ENCODE assay signal across 12 mouse cellular contexts in the genomic region with DNA sequence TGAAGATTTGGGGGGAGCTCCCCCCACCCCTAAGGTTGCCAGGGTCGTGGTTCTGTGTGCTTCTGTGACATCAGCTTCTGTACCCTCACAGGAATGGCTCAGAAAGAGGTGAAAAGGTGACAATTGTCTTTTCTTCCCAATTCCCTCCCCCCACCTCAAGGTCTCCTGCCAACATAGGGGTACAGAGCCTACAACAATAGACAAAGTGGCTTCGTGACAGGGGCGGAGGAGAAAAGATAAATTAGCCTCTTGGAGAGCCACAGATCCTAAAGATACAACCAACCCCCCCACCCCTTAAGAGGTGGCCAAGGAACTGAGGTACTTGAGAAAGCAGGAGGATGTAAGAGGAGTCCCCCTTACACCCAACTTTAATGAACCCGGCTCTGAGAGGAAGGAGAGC. TPM values are rescaled to one million over a fixed set of nuclear protein-coding genes. Genes with fewer than 3 reads are reported as not detected.
DNase-seq lines count a peak whose midpoint lies in the region; ATAC-seq lines count a peak whose summit lies in the region.
"Had no signal": no experiment of that assay in that cellular context is flagged by ENCODE, and none has a peak within 500 bp of the region (broad histone marks: within the 10 kb centered on the region; RNA-seq: fewer than 3 reads in every experiment).

No protein-coding gene starts in this region.

- no peaks in the 10 kb centered on the region for H3K27me3 ChIP-seq in heart, embryonic 14.5 days (ENCODE audit: control insufficient read depth, insufficient read depth, low read length)
- 0 out of 2 replicates have a peak, but pooled peaks cover 3% of the 10 kb centered on the region for H3K27me3 ChIP-seq in embryonic facial prominence, embryonic 12.5 days
- peaks cover 60% of the 10 kb centered on the region for H3K27me3 ChIP-seq in hindbrain, embryonic 10.5 days (ENCODE audit: insufficient read depth, poor library complexity, severe bottlenecking)
- peaks cover 27% of the 10 kb centered on the region for H3K27me3 ChIP-seq in midbrain, embryonic 12.5 days

- peak overlapping the region; percentile 4 to 37; a peak in 3 of 4 replicates for H3K27ac ChIP-seq in heart, embryonic 14.5 days (replicated peaks in 1 of 2; ENCODE audit: control insufficient read depth in 1 of 2, insufficient read depth in 1 of 2, low read depth in 2 of 2, low read length in 2 of 2)
- peak overlapping the region; percentile 100 for H3K27ac ChIP-seq in embryonic facial prominence, embryonic 12.5 days
- H3K27ac ChIP-seq in hindbrain, embryonic 10.5 days = peak overlapping the region; percentile 99
- peak overlapping the region; percentile 25 for H3K27ac ChIP-seq in midbrain, embryonic 12.5 days (replicated peaks)

- peak overlapping the region; percentile 97 for H3K9ac ChIP-seq in heart, embryonic 14.5 days (ENCODE audit: low read length)
- peak overlapping the region; percentile 100 for H3K9ac ChIP-seq in embryonic facial prominence, embryonic 12.5 days
- H3K9ac ChIP-seq in midbrain, embryonic 12.5 days (replicated peaks) = peak overlapping the region; percentile 31

- DNase-seq in heart, postnatal 36 days = no peak
- no peak for DNase-seq in hindbrain, embryonic 10.5 days (ENCODE audit: low spot score)
- DNase-seq in testis, postnatal 10 days (ENCODE audit: low spot score) = no peak
- no peak for DNase-seq in T-cell, adult 2 months (ENCODE audit: low spot score)
- no peak for DNase-seq in urinary bladder, adult 2 months (ENCODE audit: low spot score)
- DNase-seq: retina, postnatal 1 day; thymus, postnatal 4 days had no signal

- peaks cover 3% of the 10 kb centered on the region; the same call in 1 of the 2 replicates for H3K36me3 ChIP-seq in heart, embryonic 14.5 days (ENCODE audit: control insufficient read depth, insufficient read depth, low read length)
- H3K36me3 ChIP-seq in embryonic facial prominence, embryonic 12.5 days = peaks cover 7% of the 10 kb centered on the region; the same call in 1 of the 2 replicates
- peaks cover 5% of the 10 kb centered on the region; the same call in 1 of the 2 replicates for H3K36me3 ChIP-seq in hindbrain, embryonic 10.5 days
- H3K36me3 ChIP-seq in midbrain, embryonic 12.5 days = no peaks in the 10 kb centered on the region

- peak overlapping the region in 1 of 2 experiments; percentile 88; a peak in 2 of 4 replicates for H3K4me3 ChIP-seq in heart, embryonic 14.5 days (ENCODE audit: control insufficient read depth in 1 of 2, insufficient read depth in 1 of 2, low read depth in 1 of 2, low read length in 2 of 2)
- H3K4me3 ChIP-seq in embryonic facial prominence, embryonic 12.5 days = peak overlapping the region; percentile 96
- peak overlapping the region; percentile 79 for H3K4me3 ChIP-seq in hindbrain, embryonic 10.5 days
- H3K4me3 ChIP-seq in midbrain, embryonic 12.5 days = peak overlapping the region; percentile 88

- intact Hi-C loops in heart, postnatal 36 days (cut with DNase I) = no loop called here

- peak overlapping the region; percentile 84 for H3K4me2 ChIP-seq in heart, embryonic 14.5 days (ENCODE audit: low read length)
- peak overlapping the region; percentile 79 for H3K4me2 ChIP-seq in embryonic facial prominence, embryonic 12.5 days (replicated peaks)
- peak overlapping the region; percentile 86 for H3K4me2 ChIP-seq in midbrain, embryonic 12.5 days (replicated peaks)

- 48% methylated on average over 4 of the region's 4 CpGs for WGBS in heart, embryonic 14.5 days
- WGBS in embryonic facial prominence, embryonic 12.5 days = 10% methylated on average over 4 of the region's 4 CpGs
- WGBS in hindbrain, embryonic 10.5 days = 8% methylated on average over 4 of the region's 4 CpGs
- WGBS in midbrain, embryonic 12.5 days = 17% methylated on average over 4 of the region's 4 CpGs

- H3K4me1 ChIP-seq in heart, embryonic 14.5 days (ENCODE audit: control insufficient read depth in 2 of 2, insufficient read depth in 2 of 2, low read length in 2 of 2) = peaks cover 22 to 39% of the 10 kb centered on the region in 2 experiments
- peaks cover 38% of the 10 kb centered on the region for H3K4me1 ChIP-seq in embryonic facial prominence, embryonic 12.5 days
- H3K4me1 ChIP-seq in hindbrain, embryonic 10.5 days (replicated peaks) = peaks cover 73% of the 10 kb centered on the region
- peaks cover 43% of the 10 kb centered on the region for H3K4me1 ChIP-seq in midbrain, embryonic 12.5 days

- H3K9me3 ChIP-seq in heart, embryonic 14.5 days (ENCODE audit: control insufficient read depth, low read length) = no peaks in the 10 kb centered on the region
- H3K9me3 ChIP-seq in embryonic facial prominence, embryonic 12.5 days = no peaks in the 10 kb centered on the region
- no peaks in the 10 kb centered on the region for H3K9me3 ChIP-seq in hindbrain, embryonic 10.5 days
- no peaks in the 10 kb centered on the region for H3K9me3 ChIP-seq in midbrain, embryonic 12.5 days

- ATAC-seq in heart, embryonic 14.5 days (ENCODE audit: insufficient number of reproducible peaks, insufficient read depth, low FRiP score, low read depth) = no peak
- no peak for ATAC-seq in embryonic facial prominence, embryonic 12.5 days (ENCODE audit: insufficient number of reproducible peaks, insufficient read depth, low FRiP score, low TSS enrichment)
- no peak for ATAC-seq in midbrain, embryonic 12.5 days (ENCODE audit: low FRiP score, low read depth)

RNA-seq across cellular contexts. Expression of a gene that starts 4.5 kb away (rescaled TPM):
- polyA plus RNA-seq in heart, embryonic 14.5 days (2014; fragmentation: Nextera tagmentation; extraction: Ambion mirVana) = 18.7 and 24.0 TPM in 2 replicates
- 1 to 10 TPM; 3.1 to 5.4 TPM for total RNA-seq in heart, postnatal 36 days (2021)
- 93.6 and 97.8 TPM in 2 replicates for polyA plus RNA-seq in embryonic facial prominence, embryonic 12.5 days (2016; fragmentation: Nextera tagmentation; extraction: Ambion mirVana)
- 31.8 and 36.9 TPM in 2 replicates for polyA plus RNA-seq in hindbrain, embryonic 10.5 days (2016; fragmentation: Nextera tagmentation; extraction: Ambion mirVana)
- 34.7 and 37.9 TPM in 2 replicates for polyA plus RNA-seq in midbrain, embryonic 12.5 days (2016; fragmentation: Nextera tagmentation; extraction: Ambion mirVana)
- 53.7 and 54.9 TPM in 2 replicates for polyA plus RNA-seq in urinary bladder, adult 2 months (2012; rRNA removed)
- total RNA-seq: megakaryocyte-erythroid progenitor cell, adult 5-6 weeks had no signal

RNA-seq across cellular contexts. Expression of a gene that starts 29.4 kb away (rescaled TPM):
- polyA plus RNA-seq in heart, embryonic 14.5 days (2014; fragmentation: Nextera tagmentation; extraction: Ambion mirVana) = 12.6 and 13.9 TPM in 2 replicates
- 1 to 10 TPM; 1.4 to 1.5 TPM for total RNA-seq in heart, postnatal 36 days (2021)
- polyA plus RNA-seq in embryonic facial prominence, embryonic 12.5 days (2016; fragmentation: Nextera tagmentation; extraction: Ambion mirVana) = 11.8 and 12.3 TPM in 2 replicates
- 9.0 and 9.1 TPM in 2 replicates for polyA plus RNA-seq in hindbrain, embryonic 10.5 days (2016; fragmentation: Nextera tagmentation; extraction: Ambion mirVana)
- 8.3 and 10.5 TPM in 2 replicates for polyA plus RNA-seq in midbrain, embryonic 12.5 days (2016; fragmentation: Nextera tagmentation; extraction: Ambion mirVana)
- 53.0 and 56.5 TPM in 2 replicates for polyA plus RNA-seq in urinary bladder, adult 2 months (2012; rRNA removed)
- total RNA-seq: megakaryocyte-erythroid progenitor cell, adult 5-6 weeks had no signal

RNA-seq across cellular contexts. Expression of a gene that starts 52.5 kb away (rescaled TPM):
- polyA plus RNA-seq in heart, embryonic 14.5 days (2014; fragmentation: Nextera tagmentation; extraction: Ambion mirVana) = 30.7 and 36.9 TPM in 2 replicates
- total RNA-seq in heart, postnatal 36 days (2021) = 10 to 100 TPM; 18.0 to 21.9 TPM
- polyA plus RNA-seq in embryonic facial prominence, embryonic 12.5 days (2016; fragmentation: Nextera tagmentation; extraction: Ambion mirVana) = 68.7 and 69.1 TPM in 2 replicates
- 63.0 and 66.5 TPM in 2 replicates for polyA plus RNA-seq in hindbrain, embryonic 10.5 days (2016; fragmentation: Nextera tagmentation; extraction: Ambion mirVana)
- polyA plus RNA-seq in midbrain, embryonic 12.5 days (2016; fragmentation: Nextera tagmentation; extraction: Ambion mirVana) = 72.0 and 78.5 TPM in 2 replicates
- polyA plus RNA-seq in urinary bladder, adult 2 months (2012; rRNA removed) = 17.5 and 23.9 TPM in 2 replicates

RNA-seq across cellular contexts. Expression of a gene that starts 54.8 kb away (rescaled TPM):
- 1.1 TPM in 2 replicates for polyA plus RNA-seq in heart, embryonic 14.5 days (2014; fragmentation: Nextera tagmentation; extraction: Ambion mirVana)
- total RNA-seq in heart, postnatal 36 days (2021) = not detected
- polyA plus RNA-seq in embryonic facial prominence, embryonic 12.5 days (2016; fragmentation: Nextera tagmentation; extraction: Ambion mirVana) = 0.65 and 1.3 TPM in 2 replicates
- 0.17 and 0.57 TPM in 2 replicates for polyA plus RNA-seq in hindbrain, embryonic 10.5 days (2016; fragmentation: Nextera tagmentation; extraction: Ambion mirVana)
- 0.31 and 0.47 TPM in 2 replicates for polyA plus RNA-seq in midbrain, embryonic 12.5 days (2016; fragmentation: Nextera tagmentation; extraction: Ambion mirVana)
- polyA plus RNA-seq in urinary bladder, adult 2 months (2012; rRNA removed) = 0.04 and 0.09 TPM in 2 replicates
- total RNA-seq: left cerebral cortex, postnatal 10 days; megakaryocyte-erythroid progenitor cell, adult 5-6 weeks had no signal

Comparison
In these comparisons a context has a peak if more than half of its experiments do, and no peak if none do; other contexts are left out.
1. H3K27ac ChIP-seq: peak in every context shown above with its lines; median percentile 100 in embryonic facial prominence, embryonic 12.5 days; 99 in hindbrain, embryonic 10.5 days; 25 in midbrain, embryonic 12.5 days; 20 in heart, embryonic 14.5 days.
2. H3K9ac ChIP-seq: peak in every context shown above with its lines; median percentile 100 in embryonic facial prominence, embryonic 12.5 days; 97 in heart, embryonic 14.5 days; 31 in midbrain, embryonic 12.5 days.